Mouse (Mus musculus): Measurements from ENCODE around the gene Il18bp. TPM values are rescaled to one million over a fixed set of nuclear protein-coding genes. Genes with fewer than 3 reads are reported as not detected.

Il18bp gene
- polyA plus RNA-seq, 1 experiment from 2014 or later: 3.6 TPM

GRCm38 (mm10) chr7:101970821-101971461, 47.5 kb downstream of the Il18bp start:
- 2% methylated on average over 19 of the region's 19 CpGs for WGBS
- H3K4me2 ChIP-seq (replicated peaks; ENCODE audit: low read depth, low read length): peak overlapping the region; percentile 57
- H3K9ac ChIP-seq (replicated peaks; ENCODE audit: low read depth, low read length): peak overlapping the region; percentile 89

GRCm38 (mm10) chr7:101970429-101970775, 48.1 kb downstream of the Il18bp start:
- H3K9me3 ChIP-seq (ENCODE audit: control insufficient read depth, low read depth, low read length): no peaks in the 10 kb centered on the region
- H3K27ac ChIP-seq (ENCODE audit: low read length): peak overlapping the region; percentile 100
- peak overlapping the region; percentile 89 for H3K9ac ChIP-seq (replicated peaks; ENCODE audit: low read depth, low read length)
- H3K4me3 ChIP-seq (ENCODE audit: low read depth, low read length): peak overlapping the region; percentile 74
- peak; percentile 75 for ATAC-seq (ENCODE audit: insufficient number of reproducible peaks, insufficient read depth, low FRiP score, low read depth)
- no peaks in the 10 kb centered on the region for H3K27me3 ChIP-seq (ENCODE audit: control insufficient read depth, insufficient read depth, low read length)
- peaks cover 25% of the 10 kb centered on the region for H3K4me1 ChIP-seq (ENCODE audit: control insufficient read depth, insufficient read depth, low read length)
- WGBS: 3% methylated on average over 16 of the region's 17 CpGs
- peak overlapping the region; percentile 57 for H3K4me2 ChIP-seq (replicated peaks; ENCODE audit: low read depth, low read length)
- no peaks in the 10 kb centered on the region for H3K36me3 ChIP-seq (ENCODE audit: control insufficient read depth, insufficient read depth, low read length)

More at GRCm38 (mm10) chr7:101970821-101971461, 47.5 kb downstream of the Il18bp start:
- Histone ChIP-seq H3K4me1 (ENCODE audit: control insufficient read depth, insufficient read depth, low read length) (peaks cover 25% of the 10 kb centered on the region), H3K36me3 (ENCODE audit: control insufficient read depth, insufficient read depth, low read length) (no peaks in the 10 kb centered on the region), H3K9me3 (ENCODE audit: control insufficient read depth, low read depth, low read length) (no peaks in the 10 kb centered on the region), H3K27ac (ENCODE audit: low read length) (peak overlapping the region; percentile 100), H3K4me3 (ENCODE audit: low read depth, low read length) (peak overlapping the region; percentile 74), H3K27me3 (ENCODE audit: control insufficient read depth, insufficient read depth, low read length) (no peaks in the 10 kb centered on the region)
- ATAC-seq (ENCODE audit: insufficient number of reproducible peaks, insufficient read depth, low FRiP score, low read depth): peak; percentile 69

- peak overlapping the region; percentile 74 for H3K4me3 ChIP-seq (ENCODE audit: low read depth, low read length)
- WGBS: under 1% methylated on average over 53 of the region's 53 CpGs
- peaks cover 25% of the 10 kb centered on the region for H3K4me1 ChIP-seq (ENCODE audit: control insufficient read depth, insufficient read depth, low read length)
- peak overlapping the region; percentile 57 for H3K4me2 ChIP-seq (replicated peaks; ENCODE audit: low read depth, low read length)
- H3K36me3 ChIP-seq (ENCODE audit: control insufficient read depth, insufficient read depth, low read length): no peaks in the 10 kb centered on the region
- H3K27me3 ChIP-seq (ENCODE audit: control insufficient read depth, insufficient read depth, low read length): no peaks in the 10 kb centered on the region
- peak; percentile 89 for ATAC-seq (ENCODE audit: insufficient number of reproducible peaks, insufficient read depth, low FRiP score, low read depth)
- H3K9ac ChIP-seq (replicated peaks; ENCODE audit: low read depth, low read length): peak overlapping the region; percentile 89
- H3K27ac ChIP-seq (ENCODE audit: low read length): peak overlapping the region; percentile 100
- no peaks in the 10 kb centered on the region for H3K9me3 ChIP-seq (ENCODE audit: control insufficient read depth, low read depth, low read length)
Measured at GRCm38 (mm10) chr7:101969694-101970428, 48.6 kb downstream of the Il18bp start.

GRCm38 (mm10) chr7:101968751-101969150, 49.7 kb downstream of the Il18bp start:
- no peaks in the 10 kb centered on the region for H3K9me3 ChIP-seq (ENCODE audit: control insufficient read depth, low read depth, low read length)
- no peaks in the 10 kb centered on the region for H3K27me3 ChIP-seq (ENCODE audit: control insufficient read depth, insufficient read depth, low read length)
- H3K36me3 ChIP-seq (ENCODE audit: control insufficient read depth, insufficient read depth, low read length): no peaks in the 10 kb centered on the region
- H3K4me3 ChIP-seq (ENCODE audit: low read depth, low read length): no peak overlapping the region
- H3K27ac ChIP-seq (ENCODE audit: low read length): peak overlapping the region; percentile 100; the same call in 1 of the 2 replicates
- no peak for ATAC-seq (ENCODE audit: insufficient number of reproducible peaks, insufficient read depth, low FRiP score, low read depth)
- no peak overlapping the region for H3K9ac ChIP-seq (replicated peaks; ENCODE audit: low read depth, low read length)
- peaks cover 18% of the 10 kb centered on the region for H3K4me1 ChIP-seq (ENCODE audit: control insufficient read depth, insufficient read depth, low read length)
- H3K4me2 ChIP-seq (replicated peaks; ENCODE audit: low read depth, low read length): peak overlapping the region; percentile 57
- 50% methylated on average over 2 of the region's 2 CpGs for WGBS

- no peak for ATAC-seq (ENCODE audit: insufficient number of reproducible peaks, insufficient read depth, low FRiP score, low read depth)
- no peaks in the 10 kb centered on the region for H3K9me3 ChIP-seq (ENCODE audit: control insufficient read depth, low read depth, low read length)
- H3K36me3 ChIP-seq (ENCODE audit: control insufficient read depth, insufficient read depth, low read length): no peaks in the 10 kb centered on the region
- 91% methylated on average over 1 of the region's 1 CpGs for WGBS
- H3K4me2 ChIP-seq (replicated peaks; ENCODE audit: low read depth, low read length): no peak overlapping the region
- no peak overlapping the region for H3K27ac ChIP-seq (ENCODE audit: low read length)
- H3K4me1 ChIP-seq (ENCODE audit: control insufficient read depth, insufficient read depth, low read length): peaks cover 9% of the 10 kb centered on the region
- H3K4me3 ChIP-seq (ENCODE audit: low read depth, low read length): no peak overlapping the region
- H3K27me3 ChIP-seq (ENCODE audit: control insufficient read depth, insufficient read depth, low read length): no peaks in the 10 kb centered on the region
- H3K9ac ChIP-seq (replicated peaks; ENCODE audit: low read depth, low read length): no peak overlapping the region
Measured at GRCm38 (mm10) chr7:101967256-101967655, 51.2 kb downstream of the Il18bp start.

GRCm38 (mm10) chr7:101965606-101966005, 52.9 kb downstream of the Il18bp start:
- Histone ChIP-seq H3K27me3 (ENCODE audit: control insufficient read depth, insufficient read depth, low read length) (no peaks in the 10 kb centered on the region), H3K9me3 (ENCODE audit: control insufficient read depth, low read depth, low read length) (no peaks in the 10 kb centered on the region), H3K4me3 (ENCODE audit: low read depth, low read length) (no peak overlapping the region), H3K27ac (ENCODE audit: low read length) (no peak overlapping the region), H3K36me3 (ENCODE audit: control insufficient read depth, insufficient read depth, low read length) (no peaks in the 10 kb centered on the region), H3K9ac (replicated peaks; ENCODE audit: low read depth, low read length) (no peak overlapping the region), H3K4me2 (replicated peaks; ENCODE audit: low read depth, low read length) (no peak overlapping the region), H3K4me1 (ENCODE audit: control insufficient read depth, insufficient read depth, low read length) (peaks cover 7% of the 10 kb centered on the region)
- no peak for ATAC-seq (ENCODE audit: insufficient number of reproducible peaks, insufficient read depth, low FRiP score, low read depth)
- 59% methylated on average over 2 of the region's 2 CpGs for WGBS

Other genes starting within 250 kb of the Il18bp start
- 9.9 and 11.9 TPM in 2 replicates for gene Phox2a, start 200.4 kb downstream of the Il18bp start, polyA plus RNA-seq (2014; fragmentation: Nextera tagmentation; extraction: Ambion mirVana)
- gene Inppl1, start 180.5 kb downstream of the Il18bp start, polyA plus RNA-seq (2014; fragmentation: Nextera tagmentation; extraction: Ambion mirVana): 20.5 and 21.6 TPM in 2 replicates
- gene Folr2, start 161.5 kb downstream of the Il18bp start, polyA plus RNA-seq (2014; fragmentation: Nextera tagmentation; extraction: Ambion mirVana): 1.6 and 3.4 TPM in 2 replicates
- 72.0 and 74.3 TPM in 2 replicates for gene Anapc15, start 155.0 kb downstream of the Il18bp start, polyA plus RNA-seq (2014; fragmentation: Nextera tagmentation; extraction: Ambion mirVana)
- gene Folr1, start 147.9 kb downstream of the Il18bp start, polyA plus RNA-seq (2014; fragmentation: Nextera tagmentation; extraction: Ambion mirVana): 1.1 and 1.9 TPM in 2 replicates
- 148 and 159 TPM in 2 replicates for gene Lamtor1, start 112.8 kb downstream of the Il18bp start, polyA plus RNA-seq (2014; fragmentation: Nextera tagmentation; extraction: Ambion mirVana)
- 0.13 and 0.74 TPM in 2 replicates for gene Tomt, start 112.3 kb downstream of the Il18bp start, polyA plus RNA-seq (2014; fragmentation: Nextera tagmentation; extraction: Ambion mirVana)
- 8.7 and 11.6 TPM in 2 replicates for gene Lrrc51, start 84.8 kb downstream of the Il18bp start, polyA plus RNA-seq (2014; fragmentation: Nextera tagmentation; extraction: Ambion mirVana)
- gene Numa1, start 84.6 kb downstream of the Il18bp start, polyA plus RNA-seq (2014; fragmentation: Nextera tagmentation; extraction: Ambion mirVana): 99.7 and 102 TPM in 2 replicates
- gene Rnf121, start 46.8 kb upstream of the Il18bp start, polyA plus RNA-seq (2014; fragmentation: Nextera tagmentation; extraction: Ambion mirVana): 24.7 and 26.1 TPM in 2 replicates
- gene Xndc1, start 46.8 kb upstream of the Il18bp start, polyA plus RNA-seq (2014; fragmentation: Nextera tagmentation; extraction: Ambion mirVana): 26.3 and 27.5 TPM in 2 replicates
- 1.1 and 1.8 TPM in 2 replicates for gene Xntrpc, start 47.0 kb upstream of the Il18bp start, polyA plus RNA-seq (2014; fragmentation: Nextera tagmentation; extraction: Ambion mirVana)
- not detected in 2 replicates for gene Trpc2, start 64.4 kb upstream of the Il18bp start, polyA plus RNA-seq (2014; fragmentation: Nextera tagmentation; extraction: Ambion mirVana)
- gene Art1, start 83.1 kb upstream of the Il18bp start, polyA plus RNA-seq (2014; fragmentation: Nextera tagmentation; extraction: Ambion mirVana): 0.41 and 1.1 TPM in 2 replicates
- gene Art5, start 90.8 kb upstream of the Il18bp start, polyA plus RNA-seq (2014; fragmentation: Nextera tagmentation; extraction: Ambion mirVana): 0.22 and 0.88 TPM in 2 replicates
- gene Chrna10, start 98.1 kb upstream of the Il18bp start, polyA plus RNA-seq (2014; fragmentation: Nextera tagmentation; extraction: Ambion mirVana): 0.10 TPM in 1 of 2 replicates, not detected in the other
- 51.6 and 53.5 TPM in 2 replicates for gene Nup98, start 191.5 kb upstream of the Il18bp start, polyA plus RNA-seq (2014; fragmentation: Nextera tagmentation; extraction: Ambion mirVana)
- 99.0 and 103 TPM in 2 replicates for gene Pgap2, start 191.5 kb upstream of the Il18bp start, polyA plus RNA-seq (2014; fragmentation: Nextera tagmentation; extraction: Ambion mirVana)
- gene Rhog, start 237.4 kb upstream of the Il18bp start, polyA plus RNA-seq (2014; fragmentation: Nextera tagmentation; extraction: Ambion mirVana): 61.6 and 65.1 TPM in 2 replicates
- gene Stim1, start 249.1 kb upstream of the Il18bp start, polyA plus RNA-seq (2014; fragmentation: Nextera tagmentation; extraction: Ambion mirVana): 24.9 and 25.6 TPM in 2 replicates